Mouse (Mus musculus) kidney, postnatal 10 days (tissue): ENCODE measurements around the gene Herc1.

ENCODE experiments used
- DNase-seq: peaks from one replicate; pipeline ENCODE4 v3.0.0; 2021; ENCODE audit warnings: mixed read lengths

Gene Herc1

DNA sequence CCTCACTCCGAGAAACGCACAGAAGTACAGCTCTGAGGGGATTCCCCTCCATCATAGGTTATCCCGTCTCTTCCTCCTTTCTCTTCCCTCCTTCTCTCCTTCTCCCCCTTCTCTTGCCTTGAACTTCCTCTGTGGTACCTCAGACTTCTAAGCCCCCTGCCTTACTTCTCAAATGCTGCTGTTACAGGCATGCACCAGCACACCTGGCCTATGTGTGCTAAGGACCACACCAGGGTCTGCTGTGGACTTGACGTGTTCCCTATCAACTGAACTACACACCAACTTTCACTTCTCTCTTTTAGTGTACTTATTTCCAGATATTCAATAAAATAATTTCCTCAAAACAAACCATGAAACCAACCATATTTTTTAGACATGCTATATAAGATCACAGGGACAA, 192.5 kb downstream of the Herc1 start:
- no peak for DNase-seq
